Mouse (Mus musculus): ENCODE data around the gene Usp49.

GRCm38 (mm10) chr17:47702548-47703345 lies 72.3 kb downstream of the Usp49 start:
- no peak for TF ChIP-seq POLR2A (IDR thresholded peaks at IDR 0.05; ENCODE audit: control insufficient read depth, low read depth, low read length)
- no peak for TF ChIP-seq CTCF (IDR thresholded peaks at IDR 0.05; ENCODE audit: control insufficient read depth, insufficient read depth, insufficient replicate concordance, low read depth, low read length)

All from testis, adult 2 months (tissue).